Mouse (Mus musculus) midbrain, embryonic 14.5 days (tissue): ENCODE measurements around the gene Ms4a6d. TPM values are rescaled to one million over a fixed set of nuclear protein-coding genes. Genes with fewer than 3 reads are reported as not detected.
"Not testable (repeated sequence)": the region's sequence is repeated elsewhere in the genome, so short reads cannot be mapped to it uniquely, and the experiment has no call there.

Experiments used
- ATAC-seq: fragments of 200-750 bp; cut with Nextera tagmentation; 2 replicates; pipeline ENCODE4 v1.8.0; 2017; ENCODE audit warnings: moderate number of reproducible peaks, moderate library complexity; ENCODE audit not compliant: low FRiP score, low TSS enrichment
- DNase-seq: peaks from one replicate; pipeline ENCODE4 v3.0.0-alpha.2; 2015
- H3K27ac ChIP-seq: fragments of 300-500 bp; sonication (generic); replicated peaks from 2 replicates; pipeline ENCODE4 v1.5.1; 2014; ENCODE audit warnings: mild to moderate bottlenecking, low read depth, low read length, moderate library complexity
- H3K27me3 ChIP-seq: fragments of 300-500 bp; sonication (generic); 2 replicates; pipeline ENCODE4 v1.6.1; 2014; ENCODE audit warnings: low read length, control low read depth, mixed read lengths; ENCODE audit not compliant: control insufficient read depth, insufficient read depth
- H3K36me3 ChIP-seq: fragments of 300-500 bp; sonication (generic); 2 replicates; pipeline ENCODE4 v1.6.1; 2014; ENCODE audit warnings: low read length, control low read depth; ENCODE audit not compliant: control insufficient read depth, insufficient read depth
- H3K4me1 ChIP-seq: fragments of 300-500 bp; sonication (generic); 2 replicates; pipeline ENCODE4 v1.6.1; 2014; ENCODE audit warnings: mild to moderate bottlenecking, antibody characterized with exemption, low read length, control low read depth; ENCODE audit not compliant: control insufficient read depth, insufficient read depth
- H3K4me2 ChIP-seq: fragments of 300-500 bp; sonication (generic); 2 replicates; pipeline ENCODE4 v1.6.1; 2014; ENCODE audit warnings: mild to moderate bottlenecking, low read length, moderate library complexity
- H3K4me3 ChIP-seq: fragments of 300-500 bp; sonication (generic); replicated peaks from 2 replicates; pipeline ENCODE4 v1.5.1; 2014; ENCODE audit warnings: low read depth, low read length
- H3K9ac ChIP-seq: fragments of 300-500 bp; sonication (generic); replicated peaks from 2 replicates; pipeline ENCODE4 v1.6.1; 2014; ENCODE audit warnings: mild to moderate bottlenecking, low read length, moderate library complexity
- H3K9me3 ChIP-seq: fragments of 300-500 bp; sonication (generic); 2 replicates; pipeline ENCODE4 v1.6.1; 2016; ENCODE audit warnings: low read length, control low read depth, mixed read lengths; ENCODE audit not compliant: control insufficient read depth
- WGBS: fragments of 180-500 bp; shearing (Covaris S2); extraction: QIAGEN DNeasy Blood & Tissue Kit; methylation state at CpG from one replicate; pipeline ENCODE4 v1.1.7; 2014; 5-methylcytosine and 5-hydroxymethylcytosine counted together
- polyA plus RNA-seq: library from polyadenylated mRNA; unstranded; fragments of >200 nt; fragmentation: Nextera tagmentation; extraction: Ambion mirVana; gene quantifications from 2 replicates; pipeline ENCODE4 v1.2.1, GENCODE M21; 2014

The Ms4a6d gene
- polyA plus RNA-seq, 1 experiment from 2014 or later: 4.0 TPM

DNA sequence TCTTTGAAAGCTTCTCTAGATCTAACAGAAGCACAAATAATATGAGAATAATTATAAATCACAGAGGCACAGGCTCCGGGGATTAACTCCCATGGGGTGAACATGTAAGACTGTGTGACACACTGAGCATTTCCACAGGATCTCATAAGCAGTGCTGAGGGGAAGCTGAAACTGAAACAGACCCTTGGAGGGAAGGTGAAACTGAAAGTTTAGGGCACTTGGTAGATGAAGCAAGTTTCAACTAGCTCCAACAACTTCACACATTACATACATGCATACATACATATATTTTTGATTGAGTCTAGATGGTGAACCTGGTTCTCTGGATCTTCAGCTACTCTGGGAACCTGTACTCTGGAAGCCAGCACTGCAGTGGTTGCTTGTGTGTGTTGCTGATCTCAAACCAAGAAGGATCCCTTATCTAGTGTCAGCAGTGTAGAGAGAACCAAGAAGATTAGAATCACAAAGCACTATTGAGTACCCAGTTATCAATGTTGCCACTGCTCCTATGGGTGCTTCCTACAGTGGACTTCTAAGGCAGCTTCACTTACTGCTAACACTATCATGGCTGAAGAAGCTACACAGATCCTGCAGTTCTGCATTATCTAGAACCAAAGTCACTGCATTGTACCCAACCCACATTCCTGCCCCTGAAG, 64.4 kb downstream of the Ms4a6d start:
- H3K36me3 ChIP-seq, ATAC-seq, H3K9ac ChIP-seq, H3K4me2 ChIP-seq, H3K27me3 ChIP-seq, H3K4me1 ChIP-seq, H3K27ac ChIP-seq, H3K9me3 ChIP-seq, H3K4me3 ChIP-seq, DNase-seq: not testable (repeated sequence)
- WGBS: 89% methylated on average over 1 of the region's 1 CpGs

DNA sequence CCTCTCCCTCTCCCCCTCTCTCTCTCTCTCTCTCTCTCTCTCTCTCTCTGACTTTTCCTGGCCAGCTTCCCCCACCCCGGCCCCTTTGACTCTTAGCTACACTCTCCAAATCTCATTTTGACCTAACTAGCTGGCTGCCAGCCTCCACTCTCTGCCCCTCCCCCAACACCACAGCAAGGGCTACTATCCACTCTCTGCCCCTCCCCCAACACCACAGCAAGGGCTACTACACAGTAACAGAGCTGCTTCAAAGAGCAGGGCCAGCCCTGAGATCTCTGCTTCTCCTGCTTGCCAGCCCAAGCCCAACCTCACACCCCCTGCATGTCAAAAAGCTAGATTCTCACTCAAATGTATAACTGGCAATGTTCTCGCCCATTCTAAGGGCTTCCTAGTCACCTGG, 67.3 kb downstream of the Ms4a6d start:
- DNase-seq (no peak), ATAC-seq (no peak)
- 29% methylated on average over 2 of the region's 2 CpGs for WGBS
- Histone ChIP-seq H3K9me3 (no peaks in the 10 kb centered on the region), H3K4me2 (no peak overlapping the region), H3K9ac (no peak overlapping the region), H3K27me3 (no peaks in the 10 kb centered on the region), H3K27ac (no peak overlapping the region), H3K4me1 (no peaks in the 10 kb centered on the region), H3K36me3 (no peaks in the 10 kb centered on the region), H3K4me3 (no peak overlapping the region)

Other genes with a start within 250 kb of the Ms4a6d start
- gene Ms4a4a, start 229.3 kb downstream of the Ms4a6d start, polyA plus RNA-seq: 1.6 TPM in 1 of 2 replicates, not detected in the other
- 2.7 TPM in 1 of 2 replicates, not detected in the other for gene Ms4a4c, start 200.1 kb downstream of the Ms4a6d start, polyA plus RNA-seq
- gene Ms4a4b, start 161.3 kb downstream of the Ms4a6d start, polyA plus RNA-seq: not detected in 2 replicates
- gene Ms4a6c, start 135.5 kb downstream of the Ms4a6d start, polyA plus RNA-seq: 0.43 and 4.4 TPM in 2 replicates
- not detected in 2 replicates for gene Gm8369, start 118.9 kb downstream of the Ms4a6d start, polyA plus RNA-seq
- 0.08 and 3.4 TPM in 2 replicates for gene Ms4a6b, start 88.3 kb downstream of the Ms4a6d start, polyA plus RNA-seq
- gene Ms4a4d, start 68.0 kb downstream of the Ms4a6d start, polyA plus RNA-seq: not detected in 2 replicates
- gene Ms4a2, start 18.9 kb upstream of the Ms4a6d start, polyA plus RNA-seq: 0.32 TPM in 1 of 2 replicates, not detected in the other
- not detected in 2 replicates for gene Ms4a3, start 36.0 kb upstream of the Ms4a6d start, polyA plus RNA-seq
- not detected in 2 replicates for gene Oosp2, start 55.7 kb upstream of the Ms4a6d start, polyA plus RNA-seq
- gene Oosp1, start 86.3 kb upstream of the Ms4a6d start, polyA plus RNA-seq: not detected in 2 replicates
- not detected in 2 replicates for gene Oosp3, start 92.2 kb upstream of the Ms4a6d start, polyA plus RNA-seq
- not detected in 2 replicates for gene Gif, start 142.7 kb upstream of the Ms4a6d start, polyA plus RNA-seq
- 48.7 and 56.0 TPM in 2 replicates for gene Mrpl16, start 165.5 kb upstream of the Ms4a6d start, polyA plus RNA-seq
- gene Stx3, start 214.6 kb upstream of the Ms4a6d start, polyA plus RNA-seq: 31.6 and 32.2 TPM in 2 replicates
- 0.45 TPM in 1 of 2 replicates, not detected in the other for gene Olfr1417, start 234.4 kb upstream of the Ms4a6d start, polyA plus RNA-seq